Mouse (Mus musculus) midbrain, embryonic 13.5 days (tissue): Measurements from ENCODE around the gene Atp11a. TPM values are rescaled to one million over a fixed set of nuclear protein-coding genes. Genes with fewer than 3 reads are reported as not detected.
A peak's percentile ranks its signal among the peaks of the same experiment; 100 is the strongest.

Source experiments
- ATAC-seq: fragments of 200-750 bp; cut with Nextera tagmentation; 2 replicates; pipeline ENCODE4 v1.8.0; 2017; ENCODE audit warnings: mild to moderate bottlenecking, moderate TSS enrichment, moderate library complexity
- H3K27ac ChIP-seq: fragments of 300-500 bp; sonication (generic); 2 replicates; pipeline ENCODE4 v1.5.1; 2015; ENCODE audit warnings: inconsistent platforms, mild to moderate bottlenecking, moderate library complexity
- H3K27me3 ChIP-seq: fragments of 300-500 bp; sonication (generic); 2 replicates; pipeline ENCODE4 v1.6.1; 2015; ENCODE audit warnings: mild to moderate bottlenecking, inconsistent platforms
- H3K36me3 ChIP-seq: fragments of 300-500 bp; sonication (generic); 2 replicates; pipeline ENCODE4 v1.6.1; 2015; ENCODE audit warnings: mild to moderate bottlenecking, inconsistent platforms
- H3K4me1 ChIP-seq: fragments of 300-500 bp; sonication (generic); replicated peaks from 2 replicates; pipeline ENCODE4 v1.6.1; 2015; ENCODE audit warnings: inconsistent platforms
- H3K4me2 ChIP-seq: fragments of 300-500 bp; sonication (generic); replicated peaks from 2 replicates; pipeline ENCODE4 v1.6.1; 2015; ENCODE audit warnings: moderate library complexity, mild to moderate bottlenecking, inconsistent platforms
- H3K4me3 ChIP-seq: fragments of 300-500 bp; sonication (generic); replicated peaks from 2 replicates; pipeline ENCODE4 v1.5.1; 2015; ENCODE audit warnings: mild to moderate bottlenecking, inconsistent platforms
- H3K9ac ChIP-seq: fragments of 300-500 bp; sonication (generic); replicated peaks from 2 replicates; pipeline ENCODE4 v1.6.1; 2015; ENCODE audit warnings: mild to moderate bottlenecking, inconsistent platforms
- H3K9me3 ChIP-seq: fragments of 300-500 bp; sonication (generic); 2 replicates; pipeline ENCODE4 v1.6.1; 2016; ENCODE audit warnings: mild to moderate bottlenecking, inconsistent platforms
- WGBS: fragments of 180-500 bp; shearing (Covaris S2); methylation state at CpG from one replicate; pipeline ENCODE4 v1.1.7; 2015; 5-methylcytosine and 5-hydroxymethylcytosine counted together
- polyA plus RNA-seq: library from polyadenylated mRNA; unstranded; fragments of >200 nt; fragmentation: Nextera tagmentation; extraction: Ambion mirVana; gene quantifications from 2 replicates; pipeline ENCODE4 v1.2.1, GENCODE M21; 2015

Atp11a gene
- polyA plus RNA-seq, 1 experiment from 2014 or later, result 9.9 TPM

DNA sequence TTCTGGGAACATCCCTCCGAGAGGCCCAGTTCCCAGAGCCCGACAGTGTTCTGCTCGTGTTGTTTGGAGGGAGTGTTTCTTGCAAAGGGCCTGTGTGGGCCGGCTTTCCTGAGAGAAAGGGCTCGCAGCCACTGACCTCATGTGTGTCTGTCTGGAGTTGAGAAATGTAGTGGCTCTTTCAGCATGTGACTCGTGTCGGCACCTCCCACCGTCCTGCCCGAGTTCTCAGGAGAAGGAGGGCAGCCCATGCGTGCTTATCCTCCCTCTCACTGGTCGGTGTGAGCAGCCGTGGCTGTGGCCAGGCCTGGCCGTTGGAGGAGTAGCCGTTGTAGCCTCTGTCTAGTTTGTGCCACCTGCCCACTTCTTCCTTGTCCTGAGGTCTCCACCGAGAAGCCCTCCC lies 99.2 kb downstream of the Atp11a start:
- H3K4me2 ChIP-seq, result no peak overlapping the region
- H3K9me3 ChIP-seq, result no peaks in the 10 kb centered on the region
- 77% methylated on average over 15 of the region's 15 CpGs for WGBS
- no peaks in the 10 kb centered on the region for H3K27me3 ChIP-seq
- no peak overlapping the region for H3K4me3 ChIP-seq
- no peaks in the 10 kb centered on the region for H3K4me1 ChIP-seq
- ATAC-seq, result no peak
- H3K9ac ChIP-seq, result no peak overlapping the region
- peaks cover 58% of the 10 kb centered on the region for H3K36me3 ChIP-seq
- no peak overlapping the region for H3K27ac ChIP-seq

GRCm38 (mm10) chr8:12863061-12863460 lies 106.2 kb downstream of the Atp11a start:
- Histone ChIP-seq H3K9ac (no peak overlapping the region), H3K4me1 (no peaks in the 10 kb centered on the region), H3K36me3 (peaks cover 77% of the 10 kb centered on the region), H3K9me3 (no peaks in the 10 kb centered on the region), H3K4me2 (no peak overlapping the region), H3K27ac (no peak overlapping the region), H3K27me3 (no peaks in the 10 kb centered on the region), H3K4me3 (no peak overlapping the region)
- 90% methylated on average over 3 of the region's 3 CpGs for WGBS
- ATAC-seq, result no peak

- Histone ChIP-seq H3K27me3 (no peaks in the 10 kb centered on the region), H3K9ac (no peak overlapping the region), H3K27ac (no peak overlapping the region), H3K4me3 (no peak overlapping the region), H3K36me3 (peaks cover 72% of the 10 kb centered on the region), H3K9me3 (no peaks in the 10 kb centered on the region), H3K4me2 (no peak overlapping the region), H3K4me1 (no peaks in the 10 kb centered on the region)
- no peak for ATAC-seq
- WGBS, result 83% methylated on average over 14 of the region's 14 CpGs
These were observed 106.8 kb downstream of the Atp11a start for GRCm38 (mm10) chr8:12863608-12864007.

- ATAC-seq, result no peak
- Histone ChIP-seq H3K9me3 (no peaks in the 10 kb centered on the region), H3K4me1 (peaks cover 12% of the 10 kb centered on the region), H3K4me2 (no peak overlapping the region), H3K9ac (no peak overlapping the region), H3K4me3 (no peak overlapping the region), H3K36me3 (peaks cover 52% of the 10 kb centered on the region), H3K27me3 (no peaks in the 10 kb centered on the region), H3K27ac (no peak overlapping the region)
- 68% methylated on average over 6 of the region's 6 CpGs for WGBS
These were observed 109.0 kb downstream of the Atp11a start for GRCm38 (mm10) chr8:12865790-12866189.

DNA sequence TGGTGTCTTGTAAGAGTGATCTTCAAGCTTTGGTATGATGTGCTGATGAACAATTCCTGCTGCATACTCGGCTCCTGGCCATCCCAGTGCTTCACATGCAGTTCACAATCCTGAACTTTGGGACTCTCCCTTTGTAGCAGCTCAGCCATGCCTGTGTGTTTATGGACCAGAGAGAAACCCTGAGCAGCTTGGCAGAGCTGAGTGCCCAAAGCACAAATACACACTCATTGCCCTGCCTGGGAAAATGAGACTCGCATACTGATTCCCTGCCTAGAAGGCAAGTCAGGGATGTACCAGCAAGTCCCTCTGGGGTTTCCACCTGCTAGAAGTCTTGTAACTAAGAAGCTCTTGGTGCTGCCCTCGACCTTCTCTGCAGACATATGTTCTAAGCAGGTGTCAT lies 112.8 kb downstream of the Atp11a start:
- Histone ChIP-seq H3K27ac (no peak overlapping the region), H3K4me1 (peaks cover 42% of the 10 kb centered on the region), H3K9ac (no peak overlapping the region), H3K36me3 (peaks cover 19% of the 10 kb centered on the region), H3K9me3 (no peaks in the 10 kb centered on the region), H3K4me2 (no peak overlapping the region), H3K27me3 (no peaks in the 10 kb centered on the region), H3K4me3 (no peak overlapping the region)
- ATAC-seq, result no peak
- WGBS, result 82% methylated on average over 3 of the region's 3 CpGs

- WGBS, result 85% methylated on average over 5 of the region's 5 CpGs
- Histone ChIP-seq H3K4me1 (peaks cover 52% of the 10 kb centered on the region), H3K27ac (peak overlapping the region; percentile 83)
These were observed 113.8 kb downstream of the Atp11a start for GRCm38 (mm10) chr8:12870656-12871055.

DNA sequence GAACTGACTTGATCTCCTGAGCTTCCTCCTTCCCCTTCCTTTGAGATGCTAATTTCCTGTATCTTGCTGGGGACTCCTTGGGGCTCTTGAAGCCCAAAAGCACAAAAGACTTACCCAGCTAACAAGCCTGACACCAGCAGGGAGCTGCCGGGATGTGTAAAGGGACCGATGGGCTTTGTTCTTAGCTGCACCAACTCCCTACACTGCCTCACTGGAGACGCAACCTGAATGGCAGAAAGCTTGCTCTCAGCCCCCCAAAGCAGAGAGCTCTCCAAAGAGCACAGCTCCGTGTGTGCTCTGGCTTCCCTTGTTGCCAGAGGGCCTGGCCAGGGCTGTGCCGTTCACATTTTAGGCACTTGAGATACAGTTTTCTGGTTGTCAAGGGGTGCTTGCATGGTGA lies 114.6 kb downstream of the Atp11a start:
- H3K4me3 ChIP-seq, result no peak overlapping the region
- H3K9me3 ChIP-seq, result no peaks in the 10 kb centered on the region
- peaks cover 3% of the 10 kb centered on the region; the same call in 1 of the 2 replicates for H3K36me3 ChIP-seq
- H3K27me3 ChIP-seq, result no peaks in the 10 kb centered on the region
- peak overlapping the region; percentile 83 for H3K27ac ChIP-seq
- ATAC-seq, result peak; percentile 75
- H3K9ac ChIP-seq, result peak overlapping the region; percentile 45; the same call in 1 of the 2 replicates
- 0 out of 2 replicates have a peak overlapping the region, but pooled peaks have one; percentile 7 for H3K4me2 ChIP-seq
- WGBS, result under 1% methylated on average over 5 of the region's 5 CpGs
- peaks cover 60% of the 10 kb centered on the region for H3K4me1 ChIP-seq

More at GRCm38 (mm10) chr8:12870656-12871055, 113.8 kb downstream of the Atp11a start:
- Histone ChIP-seq H3K36me3 (peaks cover 9% of the 10 kb centered on the region; the same call in 1 of the 2 replicates), H3K9ac (no peak overlapping the region), H3K27me3 (no peaks in the 10 kb centered on the region), H3K9me3 (no peaks in the 10 kb centered on the region), H3K4me3 (no peak overlapping the region), H3K4me2 (no peak overlapping the region)
- no peak for ATAC-seq

GRCm38 (mm10) chr8:12872983-12873356 lies 116.2 kb downstream of the Atp11a start:
- no peak for ATAC-seq
- no peaks in the 10 kb centered on the region for H3K9me3 ChIP-seq
- no peaks in the 10 kb centered on the region for H3K36me3 ChIP-seq
- WGBS, result 5% methylated on average over 8 of the region's 9 CpGs
- H3K27ac ChIP-seq, result 0 out of 2 replicates have a peak overlapping the region, but pooled peaks have one; percentile 70
- H3K4me1 ChIP-seq, result peaks cover 65% of the 10 kb centered on the region
- H3K27me3 ChIP-seq, result no peaks in the 10 kb centered on the region
- peak overlapping the region; percentile 68 for H3K9ac ChIP-seq
- peak overlapping the region; percentile 75 for H3K4me2 ChIP-seq
- H3K4me3 ChIP-seq, result peak overlapping the region; percentile 58

GRCm38 (mm10) chr8:12873357-12874046 lies 116.7 kb downstream of the Atp11a start, which contains the start of gene Mcf2l:
Gene Mcf2l (plus strand): TSS chr8:12873806.
- under 1% methylated on average over 29 of the region's 30 CpGs for WGBS
- peak within 1 kb of the TSS; percentile 75 for H3K4me2 ChIP-seq
- H3K36me3 ChIP-seq, result no peaks in the 10 kb centered on the region
- H3K4me1 ChIP-seq, result peaks cover 65% of the 10 kb centered on the region
- peak within 1 kb of the TSS; percentile 83 for H3K27ac ChIP-seq
- peak within 1 kb of the TSS; percentile 58 for H3K4me3 ChIP-seq
- H3K9ac ChIP-seq, result peak within 1 kb of the TSS; percentile 68
- H3K27me3 ChIP-seq, result no peaks in the 10 kb centered on the region
- no peaks in the 10 kb centered on the region for H3K9me3 ChIP-seq
- ATAC-seq, result peak; percentile 74

- H3K4me2 ChIP-seq, result peak overlapping the region; percentile 75
- H3K36me3 ChIP-seq, result no peaks in the 10 kb centered on the region
- ATAC-seq, result peak; percentile 48
- peak overlapping the region; percentile 58 for H3K4me3 ChIP-seq
- 19% methylated on average over 8 of the region's 8 CpGs for WGBS
- H3K27ac ChIP-seq, result peak overlapping the region; percentile 70; the same call in 1 of the 2 replicates
- H3K9ac ChIP-seq, result peak overlapping the region; percentile 68
- H3K4me1 ChIP-seq, result peaks cover 64% of the 10 kb centered on the region
- H3K9me3 ChIP-seq, result no peaks in the 10 kb centered on the region
- H3K27me3 ChIP-seq, result no peaks in the 10 kb centered on the region
These were observed 117.5 kb downstream of the Atp11a start for GRCm38 (mm10) chr8:12874194-12874791.

DNA sequence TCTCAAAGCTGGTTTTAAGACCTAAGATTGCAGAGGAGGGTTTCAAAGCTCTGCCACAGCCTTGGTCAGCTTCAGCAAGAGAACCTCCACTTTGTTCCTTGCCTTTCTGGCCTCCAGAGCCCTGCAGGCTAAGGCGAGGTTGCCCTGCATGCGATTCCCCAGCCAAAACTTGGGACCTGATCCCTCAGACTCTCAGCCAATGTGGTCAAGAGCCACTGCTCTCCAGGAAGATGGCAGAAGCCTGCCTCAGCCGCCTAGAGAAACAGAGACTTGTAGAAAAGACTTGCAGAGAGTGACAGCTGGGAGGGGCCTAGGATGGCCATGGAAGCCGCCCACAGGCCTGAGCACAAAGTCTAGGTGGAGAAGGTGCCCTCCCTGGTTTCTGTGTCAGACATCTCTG lies 118.2 kb downstream of the Atp11a start:
- H3K4me1 ChIP-seq, result peaks cover 59% of the 10 kb centered on the region
- peaks cover 3% of the 10 kb centered on the region for H3K36me3 ChIP-seq
- no peak overlapping the region for H3K27ac ChIP-seq
- 72% methylated on average over 4 of the region's 4 CpGs for WGBS
- peak overlapping the region; percentile 75 for H3K4me2 ChIP-seq
- no peaks in the 10 kb centered on the region for H3K27me3 ChIP-seq
- no peaks in the 10 kb centered on the region for H3K9me3 ChIP-seq
- peak overlapping the region; percentile 58; the same call in 1 of the 2 replicates for H3K4me3 ChIP-seq
- peak overlapping the region; percentile 68; the same call in 1 of the 2 replicates for H3K9ac ChIP-seq
- no peak for ATAC-seq

DNA sequence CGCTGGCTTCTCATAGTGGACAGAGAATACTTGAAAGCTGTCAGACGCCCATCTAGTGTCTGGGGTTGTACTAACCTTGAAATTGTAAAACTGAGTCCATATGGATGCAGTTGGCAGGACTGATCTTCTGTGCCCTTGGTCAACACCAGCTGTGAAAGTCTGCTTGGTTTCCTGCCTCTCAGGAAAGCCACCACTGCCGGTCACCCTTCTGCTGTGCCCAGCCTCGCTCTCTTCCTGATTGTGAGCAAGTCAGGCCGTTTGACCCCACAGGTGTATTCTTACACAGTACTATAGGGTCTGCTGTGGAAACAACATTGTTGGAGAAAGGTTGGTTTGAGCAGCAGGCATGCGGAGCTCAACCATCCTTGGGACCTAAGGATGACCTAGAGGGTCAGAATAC lies 120.3 kb downstream of the Atp11a start:
- no peaks in the 10 kb centered on the region for H3K27me3 ChIP-seq
- H3K4me3 ChIP-seq, result no peak overlapping the region
- 90% methylated on average over 6 of the region's 6 CpGs for whole genome bisulfite sequencing
- no peak overlapping the region for H3K9ac ChIP-seq
- no peak for ATAC-seq
- no peaks in the 10 kb centered on the region for H3K9me3 ChIP-seq
- no peak overlapping the region for H3K27ac ChIP-seq
- H3K36me3 ChIP-seq, result peaks cover 21% of the 10 kb centered on the region
- peaks cover 40% of the 10 kb centered on the region for H3K4me1 ChIP-seq
- H3K4me2 ChIP-seq, result no peak overlapping the region
